Mouse (Mus musculus) liver, postnatal 0 days (tissue): ENCODE measurements around the gene Rnf41.

Experiments
- CTCF ChIP-seq: sonication (generic); IDR thresholded peaks from 2 replicates; pipeline ENCODE4 v1.5.1; 2016; ENCODE audit warnings: antibody characterized with exemption, low read depth
- EP300 ChIP-seq: IDR thresholded peaks from 2 replicates; pipeline ENCODE4 v1.6.1; 2016; ENCODE audit warnings: antibody characterized with exemption, low read depth, mild to moderate bottlenecking

DNA sequence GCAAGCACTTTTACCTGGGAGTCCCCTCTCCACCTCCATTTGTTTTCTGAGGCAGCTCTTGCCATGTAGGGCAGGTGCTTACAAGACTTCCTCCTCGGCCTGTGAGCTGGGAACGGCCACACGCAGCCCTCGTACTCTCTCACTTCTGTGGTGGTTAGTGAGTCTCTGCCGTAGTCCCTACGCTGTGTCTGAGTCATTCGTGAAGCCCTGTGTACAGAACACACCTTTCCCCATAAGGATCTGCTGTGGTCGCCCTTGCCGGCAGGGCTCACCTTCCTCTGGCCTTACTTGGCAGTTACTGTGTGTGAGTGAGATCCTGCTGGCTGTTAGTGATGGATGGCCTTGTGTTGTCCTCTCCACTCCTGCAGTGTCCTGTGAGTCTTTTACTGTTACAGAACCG is 23.2 kb downstream of the Rnf41 start:
- TF ChIP-seq CTCF (no peak), EP300 (no peak)
